Mouse (Mus musculus): ENCODE results near the gene Gm28038.

The Gm28038 gene

GRCm38 (mm10) chr2:30345971-30346676 is 65.3 kb downstream of the Gm28038 start:
- no peak for DNase-seq (ENCODE audit: low spot score in 2 of 2)

- DNase-seq (ENCODE audit: low spot score in 2 of 2), result no peak
Observed at GRCm38 (mm10) chr2:30349196-30349595, 68.4 kb downstream of the Gm28038 start.

Measured in heart, adult 9 months (tissue).